Mouse (Mus musculus) bone marrow, adult 2 months (tissue): ENCODE data around the gene Cebpe.

Source experiments
- CTCF ChIP-seq: fragments of 200-500 bp; IDR thresholded peaks from 2 replicates; pipeline ENCODE4 v1.5.1; 2011; ENCODE audit warnings: low read length, control low read depth; ENCODE audit not compliant: control insufficient read depth, insufficient read depth
- POLR2A ChIP-seq: fragments of 200-500 bp; IDR thresholded peaks from 2 replicates; pipeline ENCODE4 v1.6.1; 2011; ENCODE audit warnings: low read depth, mild to moderate bottlenecking, control low read depth, low read length, borderline replicate concordance; ENCODE audit not compliant: control insufficient read depth

GRCm38 (mm10) chr14:54724049-54724448, 12.1 kb upstream of the Cebpe start:
- TF ChIP-seq CTCF: no peak
- TF ChIP-seq POLR2A: no peak
